14 mouse cellular contexts compared by ENCODE assay signal in the genomic region with DNA sequence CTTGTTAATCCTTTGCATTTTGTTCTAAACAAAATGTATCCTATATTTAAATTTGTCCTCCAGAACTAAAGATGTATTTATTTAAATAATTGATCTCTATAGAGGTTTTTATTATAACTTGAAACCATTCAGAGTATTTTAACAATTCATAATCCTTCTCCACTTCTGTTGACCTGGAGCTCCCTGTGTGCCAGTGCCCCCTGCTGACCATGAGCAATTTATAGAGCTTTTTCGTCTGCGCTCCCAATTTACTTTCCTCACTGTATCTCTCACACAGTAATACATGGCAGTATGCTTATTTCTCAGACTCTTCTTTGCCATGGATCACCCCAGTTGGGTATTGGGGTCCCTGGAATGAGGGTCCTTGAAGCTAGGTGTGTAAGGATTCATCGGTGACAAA.
"Had no signal": no experiment of that assay in that cellular context is flagged by ENCODE, and none has a peak within 500 bp of the region (broad histone marks: within the 10 kb centered on the region; RNA-seq: fewer than 3 reads in every experiment).

No protein-coding gene starts in this region.

- H3K27ac ChIP-seq: intestine, embryonic 15.5 days; left cerebral cortex, adult 2 months; liver, embryonic 14.5 days; lung, embryonic 15.5 days; midbrain, embryonic 13.5 days; stomach, postnatal 0 days had no signal

- H3K4me1 ChIP-seq: intestine, embryonic 15.5 days; lung, embryonic 15.5 days; midbrain, embryonic 13.5 days had no signal

- DNase-seq: kidney, postnatal 25 days; layer of hippocampus, postnatal 36 days; lung, adult 18-20 months; lung, postnatal 10 days; lung, postnatal 36 days; thymus, adult 2 months; thymus, postnatal 14 days; thymus, postnatal 4 days had no signal

- H3K4me2 ChIP-seq: intestine, embryonic 15.5 days; lung, embryonic 15.5 days; midbrain, embryonic 13.5 days had no signal

- ATAC-seq: intestine, embryonic 15.5 days; midbrain, embryonic 13.5 days had no signal

- H3K27me3 ChIP-seq: intestine, embryonic 15.5 days; lung, embryonic 15.5 days; midbrain, embryonic 13.5 days had no signal

- H3K36me3 ChIP-seq: intestine, embryonic 15.5 days; lung, embryonic 15.5 days; midbrain, embryonic 13.5 days had no signal

- H3K4me3 ChIP-seq: intestine, embryonic 15.5 days; left cerebral cortex, adult 2 months; lung, embryonic 15.5 days; midbrain, embryonic 13.5 days had no signal

- H3K9me3 ChIP-seq: intestine, embryonic 15.5 days had no signal

- H3K9ac ChIP-seq: intestine, embryonic 15.5 days; liver, embryonic 14.5 days; lung, embryonic 15.5 days; midbrain, embryonic 13.5 days had no signal
